Mouse (Mus musculus): ENCODE data around the gene Rab3il1.

GRCm38 (mm10) chr19:10055783-10056660, 54.6 kb downstream of the Rab3il1 start:
- no peak for TF ChIP-seq POLR2A (IDR thresholded peaks at IDR 0.05; ENCODE audit: borderline replicate concordance, extremely low read depth, low read depth, low read length)
- no peak for TF ChIP-seq CTCF (IDR thresholded peaks at IDR 0.05; ENCODE audit: insufficient read depth, low read length)
